Mouse (Mus musculus): ENCODE data around the gene Zan. TPM values are rescaled to one million over a fixed set of nuclear protein-coding genes. Genes with fewer than 3 reads are reported as not detected.
A peak's percentile ranks its signal among the peaks of the same experiment; 100 is the strongest.

Zan gene
- polyA plus RNA-seq, 1 experiment from 2014 or later, result 1.1 TPM

GRCm38 (mm10) chr5:137419105-137419504 lies 57.8 kb downstream of the Zan start:
- Histone ChIP-seq H3K4me1 (ENCODE audit: control insufficient read depth, insufficient read depth, low read length) (peaks cover 3% of the 10 kb centered on the region; the same call in 1 of the 2 replicates), H3K4me3 (ENCODE audit: low read depth, low read length) (no peak overlapping the region), H3K4me2 (replicated peaks; ENCODE audit: low read depth, low read length) (no peak overlapping the region), H3K36me3 (ENCODE audit: control insufficient read depth, insufficient read depth, low read length) (no peaks in the 10 kb centered on the region), H3K9me3 (ENCODE audit: control insufficient read depth, low read depth, low read length) (no peaks in the 10 kb centered on the region), H3K27ac (ENCODE audit: low read length) (peak overlapping the region; percentile 27; the same call in 1 of the 2 replicates), H3K9ac (replicated peaks; ENCODE audit: low read depth, low read length) (no peak overlapping the region), H3K27me3 (ENCODE audit: control insufficient read depth, insufficient read depth, low read length) (no peaks in the 10 kb centered on the region)
- no peak for ATAC-seq (ENCODE audit: insufficient number of reproducible peaks, insufficient read depth, low FRiP score, low read depth)
- WGBS, result 60% methylated on average over 9 of the region's 9 CpGs

GRCm38 (mm10) chr5:137414253-137414652 lies 62.6 kb downstream of the Zan start:
- Histone ChIP-seq H3K9ac (replicated peaks; ENCODE audit: low read depth, low read length) (no peak overlapping the region), H3K27ac (ENCODE audit: low read length) (no peak overlapping the region), H3K4me2 (replicated peaks; ENCODE audit: low read depth, low read length) (no peak overlapping the region), H3K4me1 (ENCODE audit: control insufficient read depth, insufficient read depth, low read length) (peaks cover 3% of the 10 kb centered on the region; the same call in 1 of the 2 replicates), H3K4me3 (ENCODE audit: low read depth, low read length) (no peak overlapping the region), H3K9me3 (ENCODE audit: control insufficient read depth, low read depth, low read length) (no peaks in the 10 kb centered on the region), H3K27me3 (ENCODE audit: control insufficient read depth, insufficient read depth, low read length) (no peaks in the 10 kb centered on the region), H3K36me3 (ENCODE audit: control insufficient read depth, insufficient read depth, low read length) (no peaks in the 10 kb centered on the region)
- WGBS, result 27% methylated on average over 5 of the region's 5 CpGs
- ATAC-seq (ENCODE audit: insufficient number of reproducible peaks, insufficient read depth, low FRiP score, low read depth), result no peak

DNA sequence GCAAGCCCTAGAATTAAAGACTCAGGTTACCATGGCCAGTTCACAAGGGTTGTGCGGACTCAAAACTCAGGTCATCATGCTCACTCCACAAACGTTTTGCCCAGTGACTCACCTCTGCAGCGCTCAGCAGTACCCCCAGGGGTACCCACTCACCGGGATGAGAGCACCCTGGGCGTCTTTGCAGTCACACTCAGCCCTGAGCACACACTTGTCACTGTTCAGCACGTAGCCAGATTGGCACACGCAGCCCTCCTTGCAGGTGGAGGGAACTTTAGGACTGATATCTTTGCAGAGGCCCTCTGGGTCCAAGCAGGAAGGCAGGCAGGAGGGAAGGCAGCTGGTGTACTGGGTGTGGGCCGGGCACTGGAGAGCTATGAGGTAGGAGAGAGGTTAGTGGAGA lies 65.6 kb downstream of the Zan start:
- no peaks in the 10 kb centered on the region for H3K36me3 ChIP-seq (ENCODE audit: control insufficient read depth, insufficient read depth, low read length)
- no peaks in the 10 kb centered on the region for H3K27me3 ChIP-seq (ENCODE audit: control insufficient read depth, insufficient read depth, low read length)
- 0 out of 2 replicates have a peak, but pooled peaks cover 4% of the 10 kb centered on the region for H3K4me1 ChIP-seq (ENCODE audit: control insufficient read depth, insufficient read depth, low read length)
- H3K27ac ChIP-seq (ENCODE audit: low read length), result no peak overlapping the region
- WGBS, result 68% methylated on average over 8 of the region's 8 CpGs
- H3K4me2 ChIP-seq (replicated peaks; ENCODE audit: low read depth, low read length), result no peak overlapping the region
- no peak for ATAC-seq (ENCODE audit: insufficient number of reproducible peaks, insufficient read depth, low FRiP score, low read depth)
- no peak overlapping the region for H3K9ac ChIP-seq (replicated peaks; ENCODE audit: low read depth, low read length)
- no peak overlapping the region for H3K4me3 ChIP-seq (ENCODE audit: low read depth, low read length)
- H3K9me3 ChIP-seq (ENCODE audit: control insufficient read depth, low read depth, low read length), result no peaks in the 10 kb centered on the region

GRCm38 (mm10) chr5:137410549-137410948 lies 66.3 kb downstream of the Zan start:
- Histone ChIP-seq H3K4me1 (ENCODE audit: control insufficient read depth, insufficient read depth, low read length) (0 out of 2 replicates have a peak, but pooled peaks cover 4% of the 10 kb centered on the region), H3K36me3 (ENCODE audit: control insufficient read depth, insufficient read depth, low read length) (no peaks in the 10 kb centered on the region), H3K27me3 (ENCODE audit: control insufficient read depth, insufficient read depth, low read length) (no peaks in the 10 kb centered on the region), H3K9ac (replicated peaks; ENCODE audit: low read depth, low read length) (no peak overlapping the region), H3K4me2 (replicated peaks; ENCODE audit: low read depth, low read length) (no peak overlapping the region), H3K9me3 (ENCODE audit: control insufficient read depth, low read depth, low read length) (no peaks in the 10 kb centered on the region), H3K4me3 (ENCODE audit: low read depth, low read length) (no peak overlapping the region), H3K27ac (ENCODE audit: low read length) (no peak overlapping the region)
- ATAC-seq (ENCODE audit: insufficient number of reproducible peaks, insufficient read depth, low FRiP score, low read depth), result no peak
- 84% methylated on average over 3 of the region's 3 CpGs for WGBS

GRCm38 (mm10) chr5:137410066-137410465 lies 66.8 kb downstream of the Zan start:
- Histone ChIP-seq H3K27me3 (ENCODE audit: control insufficient read depth, insufficient read depth, low read length) (no peaks in the 10 kb centered on the region), H3K4me3 (ENCODE audit: low read depth, low read length) (no peak overlapping the region), H3K4me1 (ENCODE audit: control insufficient read depth, insufficient read depth, low read length) (0 out of 2 replicates have a peak, but pooled peaks cover 4% of the 10 kb centered on the region), H3K36me3 (ENCODE audit: control insufficient read depth, insufficient read depth, low read length) (no peaks in the 10 kb centered on the region), H3K9me3 (ENCODE audit: control insufficient read depth, low read depth, low read length) (no peaks in the 10 kb centered on the region), H3K9ac (replicated peaks; ENCODE audit: low read depth, low read length) (no peak overlapping the region), H3K27ac (ENCODE audit: low read length) (no peak overlapping the region), H3K4me2 (replicated peaks; ENCODE audit: low read depth, low read length) (no peak overlapping the region)
- 79% methylated on average over 3 of the region's 3 CpGs for WGBS
- no peak for ATAC-seq (ENCODE audit: insufficient number of reproducible peaks, insufficient read depth, low FRiP score, low read depth)

DNA sequence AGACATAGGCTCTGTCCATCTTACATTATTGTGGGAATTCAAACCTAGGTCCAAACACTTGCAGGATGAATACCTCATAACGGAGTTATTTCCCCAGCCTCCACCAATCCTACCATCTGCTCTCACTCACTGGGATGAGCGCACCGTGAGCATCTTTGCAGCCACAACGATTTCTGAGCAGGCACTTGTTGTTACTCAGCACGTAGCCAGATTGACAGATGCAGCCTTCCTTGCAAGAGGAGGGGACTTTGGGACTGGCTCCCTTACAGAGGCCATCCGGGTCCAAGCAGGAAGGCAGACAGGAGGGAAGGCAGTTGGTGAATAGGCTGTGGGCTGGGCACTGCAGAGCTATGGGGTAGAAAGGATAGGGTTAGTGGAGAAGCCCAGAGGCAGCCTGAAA lies 67.4 kb downstream of the Zan start:
- no peak overlapping the region for H3K4me2 ChIP-seq (replicated peaks; ENCODE audit: low read depth, low read length)
- H3K9me3 ChIP-seq (ENCODE audit: control insufficient read depth, low read depth, low read length), result no peaks in the 10 kb centered on the region
- no peaks in the 10 kb centered on the region for H3K27me3 ChIP-seq (ENCODE audit: control insufficient read depth, insufficient read depth, low read length)
- no peak overlapping the region for H3K9ac ChIP-seq (replicated peaks; ENCODE audit: low read depth, low read length)
- H3K4me1 ChIP-seq (ENCODE audit: control insufficient read depth, insufficient read depth, low read length), result 0 out of 2 replicates have a peak, but pooled peaks cover 4% of the 10 kb centered on the region
- 72% methylated on average over 6 of the region's 6 CpGs for WGBS
- no peaks in the 10 kb centered on the region for H3K36me3 ChIP-seq (ENCODE audit: control insufficient read depth, insufficient read depth, low read length)
- ATAC-seq (ENCODE audit: insufficient number of reproducible peaks, insufficient read depth, low FRiP score, low read depth), result no peak
- no peak overlapping the region for H3K4me3 ChIP-seq (ENCODE audit: low read depth, low read length)
- no peak overlapping the region for H3K27ac ChIP-seq (ENCODE audit: low read length)

DNA sequence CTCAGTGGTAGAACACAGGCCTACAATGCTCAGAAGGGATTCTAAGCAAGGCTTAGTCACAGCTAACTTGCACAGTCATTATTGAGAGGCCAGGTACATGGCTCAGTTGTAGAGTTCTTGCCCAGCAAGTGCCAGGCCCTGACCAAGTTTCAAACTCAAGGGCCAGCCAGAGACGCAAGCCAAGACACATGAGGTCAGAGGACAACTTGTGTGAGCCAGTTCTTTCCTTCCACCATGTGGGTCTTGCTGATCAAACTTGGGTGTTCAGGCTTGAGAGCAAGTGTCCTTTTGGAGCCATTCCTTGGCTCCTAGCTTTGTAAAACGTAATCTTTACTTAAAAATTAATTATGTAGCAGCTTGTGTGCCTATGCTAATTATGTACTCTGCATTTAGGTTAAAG lies 72.8 kb downstream of the Zan start:
- 80% methylated on average over 2 of the region's 2 CpGs for WGBS

GRCm38 (mm10) chr5:137394456-137394855 lies 82.4 kb downstream of the Zan start:
- ATAC-seq (ENCODE audit: insufficient number of reproducible peaks, insufficient read depth, low FRiP score, low read depth), result no peak

More for the DNA sequence above, 72.8 kb downstream of the Zan start:
- 0 out of 2 replicates have a peak, but pooled peaks cover 4% of the 10 kb centered on the region for H3K4me1 ChIP-seq (ENCODE audit: control insufficient read depth, insufficient read depth, low read length)
- no peaks in the 10 kb centered on the region for H3K36me3 ChIP-seq (ENCODE audit: control insufficient read depth, insufficient read depth, low read length)
- H3K4me3 ChIP-seq (ENCODE audit: low read depth, low read length), result no peak overlapping the region
- H3K9ac ChIP-seq (replicated peaks; ENCODE audit: low read depth, low read length), result no peak overlapping the region
- no peak overlapping the region for H3K27ac ChIP-seq (ENCODE audit: low read length)
- H3K4me2 ChIP-seq (replicated peaks; ENCODE audit: low read depth, low read length), result no peak overlapping the region
- no peaks in the 10 kb centered on the region for H3K9me3 ChIP-seq (ENCODE audit: control insufficient read depth, low read depth, low read length)
- no peak for ATAC-seq (ENCODE audit: insufficient number of reproducible peaks, insufficient read depth, low FRiP score, low read depth)
- no peaks in the 10 kb centered on the region for H3K27me3 ChIP-seq (ENCODE audit: control insufficient read depth, insufficient read depth, low read length)

DNA sequence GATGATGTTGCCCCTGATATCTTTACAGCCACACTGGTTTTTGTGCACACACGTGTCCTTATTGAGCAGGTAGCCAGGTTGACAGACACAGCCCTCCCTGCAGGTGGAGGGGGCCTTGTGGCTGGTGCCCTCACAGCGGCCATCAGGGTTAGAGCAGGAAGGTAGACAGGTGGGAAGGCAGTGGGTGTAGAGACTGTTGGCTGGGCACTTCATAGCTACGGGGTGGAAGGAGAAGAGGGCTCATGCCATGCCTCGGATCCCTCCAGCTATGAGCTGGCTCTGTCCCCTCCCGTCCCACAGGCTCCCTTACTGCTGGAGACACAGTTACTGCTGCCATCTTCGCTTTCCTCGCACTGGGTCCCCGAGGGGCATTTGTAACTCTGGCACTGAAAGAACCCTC lies 85.2 kb downstream of the Zan start:
- H3K4me3 ChIP-seq (ENCODE audit: low read depth, low read length), result no peak overlapping the region
- 85% methylated on average over 8 of the region's 8 CpGs for WGBS
- ATAC-seq (ENCODE audit: insufficient number of reproducible peaks, insufficient read depth, low FRiP score, low read depth), result no peak

More at GRCm38 (mm10) chr5:137394456-137394855, 82.4 kb downstream of the Zan start:
- no peak overlapping the region for H3K4me3 ChIP-seq (ENCODE audit: low read depth, low read length)
- no peaks in the 10 kb centered on the region for H3K27me3 ChIP-seq (ENCODE audit: control insufficient read depth, insufficient read depth, low read length)
- no peak overlapping the region for H3K4me2 ChIP-seq (replicated peaks; ENCODE audit: low read depth, low read length)
- WGBS, result 36% methylated on average over 7 of the region's 7 CpGs
- H3K9ac ChIP-seq (replicated peaks; ENCODE audit: low read depth, low read length), result no peak overlapping the region
- H3K27ac ChIP-seq (ENCODE audit: low read length), result no peak overlapping the region
- no peaks in the 10 kb centered on the region for H3K4me1 ChIP-seq (ENCODE audit: control insufficient read depth, insufficient read depth, low read length)
- no peaks in the 10 kb centered on the region for H3K36me3 ChIP-seq (ENCODE audit: control insufficient read depth, insufficient read depth, low read length)
- H3K9me3 ChIP-seq (ENCODE audit: control insufficient read depth, low read depth, low read length), result no peaks in the 10 kb centered on the region

More for the DNA sequence above, 85.2 kb downstream of the Zan start:
- Histone ChIP-seq H3K4me1 (ENCODE audit: control insufficient read depth, insufficient read depth, low read length) (no peaks in the 10 kb centered on the region), H3K36me3 (ENCODE audit: control insufficient read depth, insufficient read depth, low read length) (no peaks in the 10 kb centered on the region), H3K27ac (ENCODE audit: low read length) (no peak overlapping the region), H3K9me3 (ENCODE audit: control insufficient read depth, low read depth, low read length) (no peaks in the 10 kb centered on the region), H3K27me3 (ENCODE audit: control insufficient read depth, insufficient read depth, low read length) (no peaks in the 10 kb centered on the region), H3K4me2 (replicated peaks; ENCODE audit: low read depth, low read length) (no peak overlapping the region), H3K9ac (replicated peaks; ENCODE audit: low read depth, low read length) (no peak overlapping the region)
